Mouse (Mus musculus): Measurements from ENCODE around the gene Rccd1.

DNA sequence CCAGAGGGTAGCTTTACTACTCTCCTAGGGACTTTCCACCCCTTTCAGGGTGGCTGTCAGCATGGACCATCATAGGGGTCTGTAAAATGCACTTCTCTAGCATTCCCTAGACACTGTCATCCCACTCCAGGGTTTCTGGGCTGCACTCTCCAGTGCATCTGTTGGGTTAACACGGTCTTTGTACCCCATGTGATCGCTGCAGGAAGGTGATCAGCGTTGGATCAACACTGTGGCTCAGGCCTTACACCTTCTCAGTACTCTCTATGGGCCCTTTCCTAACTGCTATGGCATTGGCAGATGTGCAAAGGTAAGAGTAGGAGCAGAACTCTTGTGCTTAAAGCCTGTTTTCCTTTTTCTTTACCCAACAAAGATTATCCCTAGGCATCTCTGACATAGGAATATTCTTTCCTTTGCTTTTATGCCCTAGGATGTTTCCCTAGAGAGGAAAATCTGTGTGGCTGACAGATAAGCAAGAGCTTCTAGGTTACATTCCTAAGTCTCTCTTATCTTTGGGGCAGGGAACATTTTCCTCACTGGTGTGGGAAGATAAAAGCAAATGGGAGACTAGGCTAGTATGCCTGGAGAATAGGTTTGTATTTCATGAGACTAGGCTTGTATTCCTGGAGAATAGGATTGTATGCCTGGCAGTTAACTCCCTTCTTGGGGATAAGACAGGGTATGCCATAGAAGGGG, 40.9 kb downstream of the Rccd1 start:
- TF ChIP-seq CTCF (IDR thresholded peaks at IDR 0.05; ENCODE audit: borderline replicate concordance, insufficient read depth, low read depth, low read length) (no peak), POLR2A (IDR thresholded peaks at IDR 0.05; ENCODE audit: borderline replicate concordance, insufficient read depth, low read length) (no peak)

Data from cerebellum, adult 2 months (tissue).